In the genomic region with DNA sequence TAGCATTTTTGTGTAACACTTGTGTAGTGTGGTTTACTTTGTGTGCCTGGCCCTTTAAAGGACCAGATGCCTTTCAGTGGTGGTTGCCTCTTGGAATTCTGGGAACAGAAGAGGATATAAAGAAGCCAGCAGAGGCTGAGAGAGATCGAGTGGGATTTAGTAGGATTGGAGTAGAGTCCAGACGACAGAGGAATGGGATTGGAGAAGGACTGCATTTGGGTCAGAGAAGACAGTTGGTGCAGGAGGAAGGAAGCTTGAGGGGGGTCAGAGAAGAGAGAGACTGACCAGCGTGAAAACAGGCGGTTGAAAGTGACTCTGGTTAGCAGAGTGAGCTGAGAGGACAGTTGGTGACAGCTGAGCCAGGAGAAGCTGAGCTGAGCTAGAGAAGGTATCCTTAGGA, we compare ENCODE assay signal across 8 mouse cellular contexts.
A peak's percentile ranks its signal among the peaks of the same experiment; 100 is the strongest.
DNase-seq lines count a peak whose midpoint lies in the region; ATAC-seq and TF ChIP-seq lines count a peak whose summit lies in the region.

No protein-coding gene starts in this region.

- intact Hi-C loops in heart, adult 2 months (cut with DNase I) = no loop called here
- intact Hi-C loops in heart, postnatal 10 days (cut with DNase I) = no loop called here
- intact Hi-C loops in left cerebral cortex, postnatal 25 days (cut with DNase I) = loop anchor here (10.0 kb wide), 1 partner anchor 137 kb away; no protein-coding TSS in a partner anchor

- DNase-seq in heart, adult 2 months = peak in 1 of 2 experiments; percentile 23
- DNase-seq in heart, postnatal 10 days = no peak
- DNase-seq in brain, adult 2 months (ENCODE audit: low read depth, low spot score) = peak; percentile 59
- DNase-seq in liver, postnatal 0 days = no peak
- DNase-seq in left cerebral cortex, adult 8-10 months (ENCODE audit: low spot score in 2 of 2) = no peak
- no peak for DNase-seq in left cerebral cortex, postnatal 25 days (ENCODE audit: low spot score in 2 of 2)
- DNase-seq in layer of hippocampus, postnatal 36 days = no peak

- H3K79me2 ChIP-seq in heart, adult 2 months (replicated peaks; ENCODE audit: control insufficient read depth, insufficient read depth, low read length) = 0 out of 2 replicates have a peak, but pooled peaks cover 1% of the 10 kb centered on the region

- TF ChIP-seq EP300 in heart, adult 2 months (IDR thresholded peaks at IDR 0.05; ENCODE audit: insufficient read depth, low read depth, low read length) = 0 out of 2 replicates have a peak, but pooled peaks have one; percentile 36
- TF ChIP-seq EP300 in liver, postnatal 0 days (IDR thresholded peaks at IDR 0.05; ENCODE audit: low read depth) = no peak

- H3K27me3 ChIP-seq in heart, adult 2 months (ENCODE audit: control insufficient read depth, insufficient read depth, low read length) = no peaks in the 10 kb centered on the region
- no peaks in the 10 kb centered on the region for H3K27me3 ChIP-seq in heart, embryonic 13.5 days (replicated peaks)
- no peaks in the 10 kb centered on the region for H3K27me3 ChIP-seq in liver, postnatal 0 days (ENCODE audit: insufficient read depth, low read length)

- TF ChIP-seq CTCF in heart, adult 2 months (IDR thresholded peaks at IDR 0.05) = no peak
- TF ChIP-seq CTCF in liver, postnatal 0 days (IDR thresholded peaks at IDR 0.05; ENCODE audit: low read depth) = no peak

- H3K27ac ChIP-seq in heart, adult 2 months = peak overlapping the region; percentile 76
- H3K27ac ChIP-seq in heart, embryonic 13.5 days (replicated peaks) = peak overlapping the region; percentile 25; the same call in 1 of the 2 replicates
- 0 out of 2 replicates have a peak overlapping the region, but pooled peaks have one; percentile 29 for H3K27ac ChIP-seq in liver, postnatal 0 days (ENCODE audit: low read depth)

- no peak for ATAC-seq in heart, embryonic 13.5 days (ENCODE audit: extremely low read depth, insufficient number of reproducible peaks, low FRiP score, low TSS enrichment)
- ATAC-seq in liver, postnatal 0 days = peak; percentile 35; the same call in 1 of the 2 replicates

- H3K9me3 ChIP-seq in heart, embryonic 13.5 days = no peaks in the 10 kb centered on the region
- H3K9me3 ChIP-seq in liver, postnatal 0 days (ENCODE audit: low read length) = no peaks in the 10 kb centered on the region

- H3K36me3 ChIP-seq in heart, adult 2 months (ENCODE audit: control insufficient read depth, insufficient read depth, low read length) = peaks cover 2% of the 10 kb centered on the region; the same call in 1 of the 2 replicates
- no peaks in the 10 kb centered on the region for H3K36me3 ChIP-seq in heart, embryonic 13.5 days
- no peaks in the 10 kb centered on the region for H3K36me3 ChIP-seq in liver, postnatal 0 days (replicated peaks; ENCODE audit: insufficient read depth, low read length)

- peak overlapping the region; percentile 60 for H3K4me2 ChIP-seq in heart, embryonic 13.5 days
- H3K4me2 ChIP-seq in liver, postnatal 0 days (ENCODE audit: low read depth, low read length) = peak overlapping the region; percentile 56

- peak overlapping the region; percentile 61 for H3K9ac ChIP-seq in heart, adult 2 months (ENCODE audit: low read depth, low read length)
- peak overlapping the region; percentile 54 for H3K9ac ChIP-seq in heart, embryonic 13.5 days
- peak overlapping the region; percentile 62 for H3K9ac ChIP-seq in liver, postnatal 0 days (replicated peaks)

- peaks cover 10% of the 10 kb centered on the region for H3K4me1 ChIP-seq in heart, adult 2 months (ENCODE audit: control insufficient read depth, insufficient read depth, low read length)
- H3K4me1 ChIP-seq in heart, embryonic 13.5 days = peaks cover 66% of the 10 kb centered on the region
- H3K4me1 ChIP-seq in liver, postnatal 0 days (ENCODE audit: insufficient read depth) = peaks cover 7% of the 10 kb centered on the region; the same call in 1 of the 2 replicates

- peak overlapping the region; percentile 38 for H3K4me3 ChIP-seq in heart, adult 2 months
- peak overlapping the region; percentile 28 for H3K4me3 ChIP-seq in heart, embryonic 13.5 days
- H3K4me3 ChIP-seq in liver, postnatal 0 days (ENCODE audit: low read depth, low read length) = peak overlapping the region; percentile 32

- 8% methylated on average over 4 of the region's 4 CpGs for WGBS in heart, adult 2 months
- 12% methylated on average over 4 of the region's 4 CpGs for WGBS in heart, embryonic 13.5 days
- WGBS in liver, postnatal 0 days (ENCODE audit: insufficient replicate concordance) = 23% methylated on average over 4 of the region's 4 CpGs

- peak; percentile 91 for TF ChIP-seq POLR2A in heart, adult 2 months (IDR thresholded peaks at IDR 0.05; ENCODE audit: insufficient read depth, low read depth, low read length)

Comparison
In these comparisons a context has a peak if more than half of its experiments do, and no peak if none do; other contexts are left out.
1. H3K27ac ChIP-seq: peak in every context shown above with its lines; median percentile 76 in heart, adult 2 months; 29 in liver, postnatal 0 days; 25 in heart, embryonic 13.5 days.